Mouse (Mus musculus) lung, adult 2 months (tissue): Measurements from ENCODE around the gene Rdh9.

Experiments
- CTCF ChIP-seq: fragments of 200-500 bp; IDR thresholded peaks from 2 replicates; pipeline ENCODE4 v1.5.1; 2011; ENCODE audit warnings: mild to moderate bottlenecking, low read length, control low read depth; ENCODE audit not compliant: insufficient read depth
- POLR2A ChIP-seq: fragments of 200-500 bp; IDR thresholded peaks from 2 replicates; pipeline ENCODE4 v1.6.1; 2011; ENCODE audit warnings: low read depth, mild to moderate bottlenecking, control low read depth, low read length, borderline replicate concordance; ENCODE audit errors: extremely low read depth

GRCm38 (mm10) chr10:127799295-127799694 is 23.1 kb downstream of the Rdh9 start:
- TF ChIP-seq CTCF: no peak
- TF ChIP-seq POLR2A: no peak
